Mouse (Mus musculus) CH12.LX (cell line): ENCODE data around the gene Pex3. TPM values are rescaled to one million over a fixed set of nuclear protein-coding genes. Genes with fewer than 3 reads are reported as not detected.

Experiments used
- DNase-seq: peaks from one replicate; pipeline ENCODE4 v3.0.0-alpha.2; 2013; ENCODE audit errors: extremely low read depth
- H3K27ac ChIP-seq: 2 replicates; pipeline ENCODE4 v1.5.1; 2012; ENCODE audit warnings: low read depth, mild to moderate bottlenecking, control low read depth, moderate library complexity; ENCODE audit not compliant: insufficient read depth
- H3K27me3 ChIP-seq: replicated peaks from 2 replicates; pipeline ENCODE3; 2012; ENCODE audit warnings: inconsistent platforms
- H3K36me3 ChIP-seq, 2 experiments: replicated peaks in 1 of 2; 2 replicates each; pipeline versions ENCODE3 to v1.6.1; 2012; ENCODE audit warnings: inconsistent platforms in 1 of 2, low read length in 1 of 2, mild to moderate bottlenecking in 1 of 2, mixed read lengths in 1 of 2, moderate library complexity in 1 of 2; ENCODE audit not compliant: control insufficient read depth in 1 of 2, insufficient read depth in 1 of 2
- H3K4me1 ChIP-seq, 2 experiments: 2 replicates each; pipeline ENCODE4 v1.6.1; 2012; ENCODE audit warnings: inconsistent platforms in 1 of 2, moderate library complexity in 1 of 2; ENCODE audit not compliant: insufficient read depth in 2 of 2, control insufficient read depth in 1 of 2
- H3K4me2 ChIP-seq: 2 replicates; pipeline ENCODE4 v1.6.1; 2012; ENCODE audit warnings: low read depth, mild to moderate bottlenecking, control low read depth; ENCODE audit not compliant: poor library complexity, insufficient read depth, severe bottlenecking
- H3K4me3 ChIP-seq, 3 experiments: fragments of 150-350 bp in 1 of 3; sonication (generic) in 1 of 3; replicated peaks in 1 of 3; 2 replicates each; pipeline versions ENCODE3 to v1.5.1; 2011 to 2012; ENCODE audit warnings: low read depth in 2 of 3, low read length in 2 of 3, mild to moderate bottlenecking in 2 of 3, moderate library complexity in 2 of 3, control low read depth in 1 of 3, improper control_type of control experiment in 1 of 3, inconsistent platforms in 1 of 3, mixed read lengths in 1 of 3; ENCODE audit not compliant: poor library complexity in 1 of 3
- H3K79me2 ChIP-seq: replicated peaks from 2 replicates; pipeline ENCODE4 v1.6.1; 2012; ENCODE audit warnings: mild to moderate bottlenecking, moderate library complexity; ENCODE audit not compliant: control insufficient read depth, poor library complexity, insufficient read depth, severe bottlenecking; ENCODE audit errors: extremely low read depth
- H3K9ac ChIP-seq: 2 replicates; pipeline ENCODE4 v1.6.1; 2012; ENCODE audit warnings: low read depth, mild to moderate bottlenecking, control low read depth, moderate library complexity; ENCODE audit not compliant: insufficient read depth
- H3K9me3 ChIP-seq: replicated peaks from 2 replicates; pipeline ENCODE3; 2012; ENCODE audit warnings: low read length, inconsistent platforms, mixed read lengths
- BHLHE40 ChIP-seq: IDR thresholded peaks from 2 replicates; pipeline ENCODE4 v1.6.1; 2011; ENCODE audit warnings: mild to moderate bottlenecking, low read depth, low read length, improper control_type of control experiment
- CHD1 ChIP-seq: IDR thresholded peaks from 2 replicates; pipeline ENCODE4 v1.6.1; 2012; ENCODE audit warnings: low read depth, low read length, improper control_type of control experiment, inconsistent platforms
- JUN ChIP-seq: IDR thresholded peaks from 2 replicates; pipeline ENCODE4 v1.6.1; 2011; ENCODE audit warnings: low read depth, mild to moderate bottlenecking, low read length, improper control_type of control experiment, moderate library complexity; ENCODE audit not compliant: insufficient read depth
- JUND ChIP-seq: conservative IDR thresholded peaks from 2 replicates; pipeline ENCODE4 v1.6.1; 2011; ENCODE audit warnings: low read depth, low read length, improper control_type of control experiment
- MAFK ChIP-seq: IDR thresholded peaks from 2 replicates; pipeline ENCODE4 v1.6.1; 2011; ENCODE audit warnings: low read length, improper control_type of control experiment; ENCODE audit not compliant: insufficient replicate concordance
- MAZ ChIP-seq: IDR thresholded peaks from 2 replicates; pipeline ENCODE4 v1.6.1; 2012; ENCODE audit warnings: low read depth, mild to moderate bottlenecking, inconsistent platforms, low read length, improper control_type of control experiment, moderate library complexity
- MXI1 ChIP-seq: IDR thresholded peaks from 2 replicates; pipeline ENCODE4 v1.6.1; 2011; ENCODE audit warnings: mild to moderate bottlenecking, low read depth, low read length, improper control_type of control experiment
- PAX5 ChIP-seq: IDR thresholded peaks from 2 replicates; pipeline ENCODE4 v1.6.1; 2012; ENCODE audit warnings: low read length, inconsistent platforms, mixed read lengths
- RAD21 ChIP-seq: IDR thresholded peaks from 2 replicates; pipeline ENCODE4 v1.6.1; 2011; ENCODE audit warnings: low read depth, mild to moderate bottlenecking, low read length, improper control_type of control experiment, moderate library complexity
- RCOR1 ChIP-seq: conservative IDR thresholded peaks from 2 replicates; pipeline ENCODE4 v1.6.1; 2012; ENCODE audit warnings: low read depth, mild to moderate bottlenecking, inconsistent platforms, low read length, improper control_type of control experiment
- SIN3A ChIP-seq: IDR thresholded peaks from 2 replicates; pipeline ENCODE4 v1.6.1; 2012; ENCODE audit warnings: low read length, improper control_type of control experiment, inconsistent platforms
- TBP ChIP-seq: conservative IDR thresholded peaks from 2 replicates; pipeline ENCODE4 v1.6.1; 2011; ENCODE audit warnings: low read depth, low read length, improper control_type of control experiment
- UBTF ChIP-seq: IDR thresholded peaks from 2 replicates; pipeline ENCODE4 v1.6.1; 2012; ENCODE audit warnings: low read depth, mild to moderate bottlenecking, inconsistent platforms, low read length, improper control_type of control experiment, moderate library complexity
- ZC3H11A ChIP-seq: IDR thresholded peaks from 2 replicates; pipeline ENCODE4 v1.6.1; 2012; ENCODE audit warnings: low read depth, mild to moderate bottlenecking, inconsistent platforms, low read length, improper control_type of control experiment
- ZKSCAN1 ChIP-seq: IDR thresholded peaks from 2 replicates; pipeline ENCODE4 v1.6.1; 2012; ENCODE audit warnings: low read depth, inconsistent platforms, low read length, improper control_type of control experiment, borderline replicate concordance
- ZMIZ1 ChIP-seq: IDR thresholded peaks from 2 replicates; pipeline ENCODE4 v1.6.1; 2012; ENCODE audit warnings: low read depth, mild to moderate bottlenecking, inconsistent platforms, low read length, improper control_type of control experiment
- dilution Hi-C: fragments of 300-500 bp; cut with MboI; formaldehyde crosslinking; loops from 2 replicates; pipeline ENCODE4 v1.14.3; 2020; ENCODE audit warnings: low sequenced_read_pairs; ENCODE audit not compliant: extremely low pct_unique_long_range_greater_than_20kb, extremely low pct_ligation_motif_present
- in situ Hi-C: fragments of 300-500 bp; cut with MboI; formaldehyde crosslinking; loops from 3 replicates; pipeline ENCODE4 v1.14.3; 2019; ENCODE audit warnings: low sequenced_read_pairs, low pct_ligation_motif_present, low pct_unique_long_range_greater_than_20kb, mixed read lengths
- polyA plus RNA-seq: library from polyadenylated mRNA; unstranded; fragments of >175 nt; gene quantifications from 2 replicates; pipeline ENCODE4 v1.2.1, GENCODE M21; 2012; ENCODE audit warnings: low read depth; ENCODE audit not compliant: insufficient read length
- total RNA-seq, 2 experiments: library from RNA; depleted of rRNA; stranded (reverse); fragments of 300-350 nt in 1 of 2; fragments of >200 nt in 1 of 2; gene quantifications; 2 replicates each; pipeline ENCODE4 v1.2.3; 2012 to 2014

Gene Pex3
- total and polyA plus RNA-seq, 3 experiments = 14.6 to 34.9 (median 24.9) TPM

DNA sequence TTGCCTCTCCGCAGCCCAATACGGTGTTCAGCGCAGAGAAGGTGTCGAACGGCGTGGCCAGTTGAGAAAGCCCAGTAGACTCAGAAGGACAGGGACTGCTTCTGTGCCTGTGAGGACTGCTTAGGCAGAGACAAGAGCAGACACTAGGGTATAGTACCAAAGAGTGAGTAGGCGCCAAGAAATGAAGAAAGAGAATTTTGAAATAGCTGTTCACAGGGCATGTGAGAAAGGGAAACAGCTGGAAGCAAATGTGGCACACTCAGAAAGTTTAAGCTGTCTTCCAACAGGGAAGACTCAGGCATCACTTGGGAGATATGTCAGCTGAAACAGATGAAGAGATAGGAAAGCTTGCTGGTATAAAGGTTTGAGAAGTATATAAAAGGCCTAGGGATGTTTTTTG lies 16.2 kb downstream of the Pex3 start:
- H3K9ac ChIP-seq = no peak overlapping the region
- no peak for DNase-seq
- no peaks in the 10 kb centered on the region for H3K27me3 ChIP-seq
- no peak overlapping the region for H3K27ac ChIP-seq
- TF ChIP-seq SIN3A = no peak
- TF ChIP-seq PAX5 = no peak
- TF ChIP-seq MXI1 = no peak
- no peak for TF ChIP-seq MAFK
- no peak for TF ChIP-seq ZKSCAN1
- no peak for TF ChIP-seq RCOR1
- no peak for TF ChIP-seq TBP
- H3K36me3 ChIP-seq = peaks cover 25 to 57% of the 10 kb centered on the region in 2 experiments
- H3K4me2 ChIP-seq = no peak overlapping the region
- dilution Hi-C loops = no loop called here
- H3K4me3 ChIP-seq = no peak overlapping the region
- no peaks in the 10 kb centered on the region for H3K79me2 ChIP-seq
- in situ Hi-C loops = no loop called here
- H3K9me3 ChIP-seq = no peaks in the 10 kb centered on the region
- H3K4me1 ChIP-seq = no peaks in the 10 kb centered on the region

DNA sequence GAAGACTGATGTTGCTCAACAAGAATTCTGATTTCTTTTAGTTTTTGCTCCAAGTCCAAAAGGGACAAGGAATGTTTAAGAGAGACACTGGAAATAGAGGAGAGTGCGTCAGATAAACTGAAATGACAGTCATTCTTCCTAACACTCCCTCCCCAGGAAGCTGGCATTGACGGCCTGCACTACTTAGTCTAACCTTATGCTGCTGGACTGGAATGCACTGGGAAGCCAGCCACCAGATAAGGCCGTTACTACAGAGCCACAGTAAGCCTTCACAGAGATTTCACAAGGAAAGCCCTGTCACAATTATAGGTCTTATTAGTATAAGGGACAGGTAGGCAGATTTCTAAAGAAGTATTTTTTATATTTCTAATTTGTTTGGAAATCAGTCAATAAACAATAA lies 18.2 kb downstream of the Pex3 start:
- dilution Hi-C loops = no loop called here
- in situ Hi-C loops = no loop called here
- H3K36me3 ChIP-seq = peaks cover 27 to 55% of the 10 kb centered on the region in 2 experiments

GRCm38 (mm10) chr10:13528155-13528554 lies 24.8 kb downstream of the Pex3 start:
- H3K4me3 ChIP-seq = no peak overlapping the region
- no peaks in the 10 kb centered on the region for H3K4me1 ChIP-seq
- no peaks in the 10 kb centered on the region for H3K79me2 ChIP-seq
- H3K9me3 ChIP-seq = no peaks in the 10 kb centered on the region
- DNase-seq = no peak
- no peak for TF ChIP-seq UBTF
- TF ChIP-seq, all 38 proteins: peak for 0
- Histone ChIP-seq H3K27me3 (no peaks in the 10 kb centered on the region), H3K4me2 (no peak overlapping the region), H3K27ac (no peak overlapping the region), H3K36me3 (peaks cover 27 to 53% of the 10 kb centered on the region in 2 experiments), H3K9ac (no peak overlapping the region)
- dilution Hi-C loops = no loop called here
- in situ Hi-C loops = no loop called here

More for the DNA sequence above, 18.2 kb downstream of the Pex3 start:
- Histone ChIP-seq H3K9me3 (no peaks in the 10 kb centered on the region), H3K9ac (no peak overlapping the region), H3K4me1 (no peaks in the 10 kb centered on the region), H3K27me3 (no peaks in the 10 kb centered on the region), H3K4me3 (no peak overlapping the region), H3K27ac (no peak overlapping the region), H3K79me2 (no peaks in the 10 kb centered on the region), H3K4me2 (no peak overlapping the region)
- DNase-seq = no peak
- TF ChIP-seq ZMIZ1 = no peak
- TF ChIP-seq JUND = no peak
- TF ChIP-seq CHD1 = no peak
- TF ChIP-seq ZC3H11A = no peak
- TF ChIP-seq JUN = no peak
- no peak for TF ChIP-seq RAD21
- TF ChIP-seq RCOR1 = no peak
- TF ChIP-seq BHLHE40 = no peak
- TF ChIP-seq MAZ = no peak
